Mouse (Mus musculus) hematopoietic stem cell, adult 5-6 weeks (primary cell): ENCODE data around the gene Hhex. TPM values are rescaled to one million over a fixed set of nuclear protein-coding genes. Genes with fewer than 3 reads are reported as not detected.

Experiments used
- ATAC-seq, 2 experiments: fragments of 125-278 bp in 1 of 2; replicated peaks in 1 of 2; 2 replicates each; pipeline ENCODE4 v1.8.0; 2016 to 2017; ENCODE audit warnings: inconsistent platforms in 2 of 2, mild to moderate bottlenecking in 2 of 2, moderate number of reproducible peaks in 2 of 2, low read depth in 1 of 2, moderate TSS enrichment in 1 of 2; ENCODE audit not compliant: low FRiP score in 2 of 2, poor library complexity in 2 of 2, severe bottlenecking in 2 of 2, insufficient read depth in 1 of 2, low TSS enrichment in 1 of 2
- total RNA-seq: library from RNA; stranded (forward); fragments of 172-1452, 232-1000 nt; gene quantifications from 2 replicates; pipeline ENCODE4 v1.2.3, GENCODE M21; 2017

Gene Hhex
- total RNA-seq: 61.1 and 65.7 TPM in 2 replicates

DNA sequence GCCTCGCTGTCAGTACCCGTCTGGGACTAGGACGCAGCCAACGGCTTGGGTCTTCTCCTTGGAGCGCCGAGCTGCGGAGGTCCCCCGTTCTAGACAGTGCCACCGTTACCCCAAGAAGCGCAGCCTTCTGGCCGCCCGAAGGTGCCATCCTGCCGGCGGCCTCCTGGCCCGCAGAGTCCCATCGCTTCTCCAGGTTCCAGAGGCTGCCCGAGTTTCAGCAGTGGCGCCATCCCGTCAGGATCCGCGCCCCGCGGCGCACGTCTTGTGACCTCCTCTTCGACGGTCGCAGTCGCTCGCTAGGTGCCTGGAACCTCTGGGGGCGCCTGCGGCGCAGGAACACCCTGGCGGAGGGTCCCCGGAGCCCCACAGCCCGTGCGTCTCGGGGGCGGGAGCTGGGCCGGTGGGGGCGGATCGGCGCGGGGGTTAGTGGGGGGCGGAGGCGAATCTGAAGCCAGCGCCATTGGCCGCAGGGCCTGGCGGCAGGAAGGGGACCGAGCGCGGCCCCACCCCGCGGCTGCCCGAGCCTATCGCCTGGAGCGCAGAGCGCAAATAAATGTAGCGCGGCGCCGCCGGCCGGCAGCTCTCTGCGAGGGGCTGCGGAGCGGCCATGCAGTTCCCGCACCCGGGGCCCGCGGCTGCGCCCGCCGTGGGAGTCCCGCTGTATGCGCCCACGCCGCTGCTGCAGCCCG is at the start of gene Hhex:
Hhex (plus strand) TSS at position 548 of the 689 bp plus-strand sequence.
- peak; percentile 38 to 46 for ATAC-seq

DNA sequence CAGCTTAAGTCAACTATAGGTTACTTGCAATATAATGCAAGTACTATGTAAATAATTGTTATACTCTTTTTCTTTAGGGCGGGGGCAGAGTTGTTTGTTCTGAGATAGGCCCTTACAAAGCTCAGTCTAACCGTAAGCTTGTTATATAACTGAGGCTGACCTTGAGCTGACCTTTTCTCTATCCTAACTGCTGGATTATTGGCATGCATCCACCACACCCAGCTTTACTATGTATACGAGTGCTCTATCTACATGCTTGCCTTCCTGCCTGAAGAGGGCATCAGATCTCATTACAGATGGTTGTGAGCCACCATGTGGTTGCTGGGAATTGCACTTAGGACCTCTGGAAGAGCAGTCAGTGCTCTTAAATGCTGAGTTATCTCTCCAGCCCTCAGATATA is 48.5 kb upstream of the Hhex start:
- no peak for ATAC-seq

DNA sequence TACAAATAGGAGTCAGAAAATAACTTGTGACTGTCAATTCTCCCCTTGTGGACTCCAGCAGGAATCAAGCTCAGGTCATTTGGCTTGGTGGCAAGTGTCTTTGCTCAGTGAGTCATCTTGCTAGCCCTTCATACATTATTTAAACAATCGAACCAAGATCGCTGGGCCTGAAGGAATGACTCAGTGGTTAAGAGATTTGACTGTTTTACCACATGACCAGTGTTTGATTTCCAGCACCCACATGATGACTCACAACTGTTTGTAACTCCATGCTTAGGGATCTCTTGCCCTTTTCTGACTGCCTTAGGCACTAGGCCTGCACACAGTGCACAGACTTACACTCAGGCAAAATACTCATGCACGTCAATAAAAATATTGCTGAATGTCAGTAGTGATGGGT is 42.7 kb upstream of the Hhex start:
- ATAC-seq: no peak

- no peak for ATAC-seq
Observed at GRCm38 (mm10) chr19:37396279-37396678, 38.3 kb upstream of the Hhex start.

DNA sequence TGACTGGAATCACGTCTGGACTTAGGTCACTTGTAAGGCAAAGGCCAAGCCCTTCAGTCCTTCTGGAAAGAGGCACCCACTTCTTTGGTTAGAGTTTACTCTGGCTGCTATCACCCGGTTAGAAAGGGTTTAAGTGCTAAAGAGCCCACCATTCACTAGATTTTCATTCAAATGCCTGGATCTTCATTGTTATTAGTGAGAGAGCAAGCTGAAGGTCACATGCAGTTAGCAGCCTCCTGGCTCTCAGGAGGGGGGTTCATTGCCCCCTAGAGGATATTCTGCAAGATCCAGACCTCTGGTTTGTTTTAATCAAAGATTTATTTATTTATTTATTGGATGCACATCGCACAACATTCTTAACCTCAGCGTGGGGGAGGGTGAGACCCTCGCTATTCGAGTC is 33.7 kb upstream of the Hhex start:
- ATAC-seq: no peak

DNA sequence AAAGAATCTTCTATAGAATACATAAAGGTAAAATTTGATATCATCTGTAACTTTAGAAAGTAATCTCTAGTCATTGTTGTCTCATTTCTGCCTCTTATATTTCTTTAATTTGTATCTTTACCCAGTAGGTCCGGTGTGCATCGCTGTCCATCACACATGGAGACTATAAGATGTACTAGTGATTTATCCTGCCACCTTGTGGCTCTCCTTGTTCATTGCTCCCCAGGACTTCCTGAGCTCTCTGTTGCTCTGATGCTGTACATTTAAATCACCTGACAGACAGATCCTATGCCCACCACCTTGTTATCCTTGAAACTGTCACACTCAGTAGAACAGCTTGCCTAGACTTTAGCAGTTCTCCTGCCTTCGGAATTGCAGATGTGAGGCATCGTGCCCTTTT is 16.3 kb upstream of the Hhex start:
- peak in 1 of 2 experiments; percentile 59; a peak in 1 of 4 replicates for ATAC-seq

- ATAC-seq: peak; percentile 59 to 81; a peak in 3 of 4 replicates
Observed at GRCm38 (mm10) chr19:37419613-37420012, 15.0 kb upstream of the Hhex start.

- peak; percentile 12 to 23; a peak in 1 of 4 replicates for ATAC-seq
Observed at GRCm38 (mm10) chr19:37428589-37428988, 6.0 kb upstream of the Hhex start.

DNA sequence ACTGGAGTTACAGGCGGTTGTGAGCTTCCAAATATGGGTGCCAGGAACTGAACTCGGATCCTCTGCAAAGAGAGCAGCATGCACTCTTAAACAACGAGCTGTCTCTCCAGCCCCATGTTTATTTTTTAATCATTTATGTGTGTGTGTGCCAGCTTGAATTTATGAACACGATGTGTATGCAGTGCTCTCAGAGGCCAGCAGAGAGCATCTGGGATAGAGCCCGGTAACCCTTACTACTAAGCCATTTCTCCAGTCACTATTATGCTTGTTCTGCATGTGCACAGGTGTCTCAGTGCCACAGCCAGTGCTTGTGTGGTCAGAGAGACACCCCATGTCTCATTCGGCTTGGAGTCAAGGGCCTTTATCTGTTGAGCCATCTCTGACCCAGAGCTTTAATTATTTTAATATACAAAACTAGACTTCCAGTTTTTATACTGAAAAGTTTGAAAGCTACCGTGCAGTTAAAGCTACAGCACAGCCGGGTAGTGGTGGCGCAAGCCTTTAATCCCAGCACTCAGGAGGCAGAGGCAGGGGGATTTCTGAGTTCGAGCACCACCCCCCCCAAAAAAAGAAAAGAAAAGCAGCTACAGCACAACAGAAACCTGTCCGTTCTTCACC is 3.4 kb upstream of the Hhex start:
- ATAC-seq: no peak

- no peak for ATAC-seq
Observed at GRCm38 (mm10) chr19:37432868-37433570, 1.6 kb upstream of the Hhex start.

- ATAC-seq: no peak
Observed at GRCm38 (mm10) chr19:37433895-37434262, 731 bp upstream of the Hhex start.

DNA sequence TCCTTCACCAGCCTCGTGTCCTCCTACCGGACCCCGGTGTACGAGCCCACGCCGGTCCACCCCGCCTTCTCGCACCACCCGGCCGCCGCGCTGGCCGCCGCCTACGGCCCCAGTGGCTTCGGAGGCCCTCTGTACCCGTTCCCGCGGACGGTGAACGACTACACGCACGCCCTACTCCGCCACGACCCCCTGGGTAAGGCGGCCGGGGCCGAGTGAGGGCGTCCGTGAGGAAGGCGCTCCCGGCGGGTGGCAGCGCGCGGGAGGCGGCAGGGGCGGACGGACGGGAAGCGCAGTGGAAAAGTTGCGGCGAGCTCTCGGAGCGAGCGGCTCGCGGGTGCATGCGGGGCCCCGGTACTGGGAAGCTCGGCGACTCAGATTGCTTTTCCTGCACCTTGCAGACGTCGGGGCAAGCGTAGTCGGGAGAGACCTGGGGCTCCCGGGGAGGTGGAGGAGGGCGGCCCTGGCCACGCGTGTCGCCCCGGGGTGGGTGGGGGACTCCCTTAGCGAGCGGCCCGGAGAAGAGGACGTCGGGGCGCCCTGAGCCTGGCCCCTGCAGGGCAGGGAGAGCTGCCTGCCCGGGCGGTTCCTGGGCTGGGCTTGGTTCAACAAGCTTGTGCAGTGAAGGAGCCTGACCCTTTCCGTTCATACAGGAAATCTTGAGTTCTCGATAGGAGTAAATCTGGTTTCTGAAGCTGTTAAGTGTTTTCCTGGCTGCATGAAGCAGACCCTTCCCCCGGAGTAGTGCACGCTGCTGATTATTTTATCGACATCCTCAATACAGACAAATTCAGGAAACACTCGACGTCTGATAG is 637 bp downstream of the Hhex start:
- peak; percentile 68 to 72 for ATAC-seq

- no peak for ATAC-seq
Observed at GRCm38 (mm10) chr19:37435853-37436174, 1.2 kb downstream of the Hhex start.

DNA sequence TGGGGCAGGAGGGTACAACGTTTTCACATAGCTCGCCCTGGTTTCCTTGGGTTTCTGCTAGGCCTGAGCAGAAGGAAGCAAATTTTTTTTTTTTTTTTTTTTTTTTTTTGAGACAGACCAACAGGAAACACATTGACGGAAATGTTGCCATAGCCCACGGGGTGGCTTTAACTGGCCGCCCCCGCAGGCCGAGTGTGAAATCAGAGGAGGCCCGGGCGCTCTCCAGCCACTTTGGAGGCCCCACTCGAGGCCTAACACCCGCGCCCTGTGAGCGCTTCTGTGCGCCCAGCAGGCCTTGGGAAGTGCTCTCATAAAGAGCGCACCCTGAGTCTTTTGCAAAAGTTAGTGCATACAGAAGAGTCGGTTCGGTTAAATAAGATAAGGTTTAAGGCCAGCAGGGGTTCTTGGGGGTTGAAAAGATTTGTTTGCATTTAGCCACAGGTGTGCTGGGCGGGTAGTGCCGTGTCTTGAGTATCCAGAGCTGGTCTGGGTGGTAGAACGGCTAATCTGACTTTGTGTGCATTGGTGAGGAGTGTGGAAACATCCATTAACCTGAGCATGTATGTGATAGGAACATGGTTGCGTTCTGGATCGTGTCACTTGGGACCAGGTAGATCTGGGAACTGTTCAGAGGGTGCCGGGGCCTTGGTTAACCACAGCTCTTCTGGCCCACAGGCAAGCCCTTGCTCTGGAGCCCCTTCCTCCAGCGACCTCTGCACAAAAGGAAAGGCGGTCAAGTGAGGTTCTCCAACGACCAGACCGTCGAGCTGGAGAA is 2.1 kb downstream of the Hhex start:
- peak; percentile 20 to 37; a peak in 3 of 4 replicates for ATAC-seq

DNA sequence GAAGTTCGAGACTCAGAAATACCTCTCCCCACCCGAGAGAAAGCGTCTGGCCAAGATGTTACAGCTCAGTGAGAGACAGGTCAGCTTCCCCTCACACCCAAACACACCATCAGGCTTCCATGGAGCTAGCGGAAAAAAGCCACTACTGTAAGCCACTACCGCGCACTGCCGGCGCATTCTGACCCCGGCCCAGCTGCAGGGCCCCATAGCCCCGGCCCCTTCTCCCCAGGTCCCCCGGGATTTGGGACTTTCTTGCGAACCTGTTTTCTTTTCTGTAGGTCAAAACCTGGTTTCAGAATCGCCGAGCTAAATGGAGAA is 2.6 kb downstream of the Hhex start:
- ATAC-seq: no peak

- no peak for ATAC-seq
Observed at GRCm38 (mm10) chr19:37440181-37440580, 5.6 kb downstream of the Hhex start.

DNA sequence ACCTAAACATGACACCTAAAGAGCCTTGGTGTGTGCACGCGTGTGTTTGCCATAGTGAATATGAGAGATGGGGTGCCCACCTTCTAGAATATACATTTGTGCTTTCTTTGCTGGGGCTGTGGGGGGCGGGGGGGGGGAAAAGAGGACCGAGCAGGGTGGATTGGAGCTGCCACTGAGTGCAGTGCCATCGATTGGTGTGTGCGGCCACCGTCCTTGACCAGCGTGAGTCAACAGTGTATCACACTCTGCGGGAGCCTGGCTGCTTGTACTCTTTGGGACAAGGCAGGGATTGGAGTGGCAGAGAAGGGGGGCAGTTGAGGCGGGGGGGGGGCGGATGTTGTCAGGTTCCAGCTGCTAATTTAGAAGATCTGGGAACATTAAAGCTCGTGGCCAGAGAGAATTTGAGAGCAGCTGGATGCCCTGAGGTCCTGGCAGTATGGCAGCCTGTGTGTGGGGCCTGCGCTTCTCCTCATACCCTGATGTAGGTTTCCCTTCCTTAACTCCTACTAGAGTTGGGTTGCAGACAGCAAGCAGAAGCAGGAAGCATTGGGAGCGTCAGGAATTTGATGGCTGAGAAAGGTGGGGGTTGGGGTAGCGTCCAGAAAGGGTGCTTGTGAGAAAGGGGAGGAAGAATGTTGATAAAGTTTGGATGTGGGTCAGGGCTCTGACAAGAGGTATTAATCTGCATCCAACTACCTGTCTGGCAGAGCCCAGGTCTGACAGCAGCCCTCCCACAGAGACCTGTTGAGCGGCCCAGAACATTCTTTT is 6.3 kb downstream of the Hhex start:
- no peak for ATAC-seq
